Mouse (Mus musculus) cerebellum, adult 2 months (tissue): ENCODE measurements around the gene Dok5.

ENCODE experiments used
- CTCF ChIP-seq: fragments of 200-500 bp; IDR thresholded peaks from 2 replicates; pipeline ENCODE4 v1.5.1; 2011; ENCODE audit warnings: low read depth, mild to moderate bottlenecking, control low read depth, low read length, moderate library complexity, borderline replicate concordance; ENCODE audit not compliant: insufficient read depth
- POLR2A ChIP-seq: fragments of 200-500 bp; IDR thresholded peaks from 2 replicates; pipeline ENCODE4 v1.6.1; 2011; ENCODE audit warnings: low read length, control low read depth, borderline replicate concordance; ENCODE audit not compliant: insufficient read depth

DNA sequence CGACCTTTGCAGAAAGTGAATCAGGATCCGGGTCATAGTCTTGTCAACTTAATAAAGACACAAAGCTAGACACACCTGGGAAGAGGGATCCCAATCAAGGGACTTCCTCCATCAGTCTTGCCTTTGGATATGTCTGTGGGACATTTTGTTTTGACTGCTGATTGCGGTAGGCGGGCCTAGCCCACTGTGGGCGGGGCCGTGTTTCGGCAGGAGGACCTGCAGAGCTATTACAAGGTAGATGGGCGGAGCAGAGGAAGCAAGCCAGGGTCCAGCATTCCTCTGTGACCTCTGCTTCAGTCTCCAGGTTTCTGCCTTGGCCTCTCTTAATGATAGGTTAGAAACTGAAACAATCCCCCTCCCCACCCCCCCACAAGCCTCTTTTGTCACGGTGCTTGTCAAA is 22.7 kb upstream of the Dok5 start:
- TF ChIP-seq POLR2A (no peak), CTCF (no peak)
